Mouse (Mus musculus) cortical plate, adult 2 months (tissue): ENCODE measurements around the gene Pde4dip.
A peak's percentile ranks its signal among the peaks of the same experiment; 100 is the strongest.

Source experiments
- CTCF ChIP-seq: fragments of 200-500 bp; IDR thresholded peaks from 2 replicates; pipeline ENCODE4 v1.5.1; 2011; ENCODE audit warnings: mild to moderate bottlenecking, control low read depth, low read length; ENCODE audit not compliant: insufficient read depth; ENCODE audit errors: extremely low read depth
- POLR2A ChIP-seq: fragments of 200-500 bp; IDR thresholded peaks from 2 replicates; pipeline ENCODE4 v1.6.1; 2011; ENCODE audit warnings: mild to moderate bottlenecking, low read length, control low read depth; ENCODE audit not compliant: insufficient read depth; ENCODE audit errors: extremely low read depth

- TF ChIP-seq POLR2A (no peak), CTCF (peak; percentile 68)
Measured at GRCm38 (mm10) chr3:97879222-97879621, 9.3 kb downstream of the Pde4dip start.
